22 mouse cellular contexts compared by ENCODE assay signal in the genomic region with DNA sequence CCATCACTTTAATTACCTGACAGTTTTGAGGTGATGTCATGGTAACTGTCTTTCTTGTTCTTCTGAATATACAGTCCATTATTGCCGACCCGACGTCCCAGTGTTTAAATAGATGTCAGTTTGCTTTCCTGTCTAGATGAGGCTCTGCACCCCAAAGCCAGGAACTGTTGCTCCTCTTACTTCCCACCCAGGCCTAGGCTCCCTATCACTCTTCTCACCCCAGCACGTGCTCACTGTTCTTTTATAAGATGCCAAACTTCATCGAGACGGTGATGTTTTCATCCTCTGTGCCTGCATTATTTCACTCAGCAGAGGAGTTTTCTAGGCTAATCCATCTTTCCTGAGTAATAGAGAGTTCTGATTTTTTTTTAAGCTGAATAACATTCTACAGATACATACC.
"Had no signal": no experiment of that assay in that cellular context is flagged by ENCODE, and none has a peak within 500 bp of the region (broad histone marks: within the 10 kb centered on the region; RNA-seq: fewer than 3 reads in every experiment).

No protein-coding gene starts in this region.

- H3K4me3 ChIP-seq: heart, adult 2 months; heart, embryonic 13.5 days; heart, embryonic 15.5 days; hindbrain, embryonic 13.5 days; hindbrain, embryonic 15.5 days; kidney, embryonic 15.5 days; limb, embryonic 10.5 days; limb, embryonic 12.5 days; liver, embryonic 13.5 days had no signal

- ATAC-seq: forebrain, postnatal 0 days; hindbrain, postnatal 0 days had no signal

- H3K4me1 ChIP-seq: limb, embryonic 10.5 days; limb, embryonic 12.5 days; liver, embryonic 13.5 days had no signal

- DNase-seq: forebrain, postnatal 0 days; gastrocnemius, postnatal 14 days; gastrocnemius, postnatal 36 days; heart, adult 11 months; heart, adult 2 months; heart, postnatal 14 days; heart, postnatal 36 days; kidney, adult 11 months; kidney, postnatal 14 days; layer of hippocampus, adult 9-11 months; layer of hippocampus, postnatal 36 days; liver, embryonic 13.5 days had no signal

- H3K9ac ChIP-seq: forebrain, postnatal 0 days; heart, embryonic 13.5 days; heart, embryonic 15.5 days; hindbrain, embryonic 13.5 days; hindbrain, embryonic 15.5 days; kidney, embryonic 15.5 days; limb, embryonic 12.5 days; liver, embryonic 13.5 days had no signal

- H3K27ac ChIP-seq: heart, adult 2 months; heart, embryonic 13.5 days; heart, embryonic 15.5 days; hindbrain, embryonic 13.5 days; hindbrain, embryonic 15.5 days; hindbrain, postnatal 0 days; kidney, embryonic 15.5 days; kidney, postnatal 0 days; limb, embryonic 10.5 days; limb, embryonic 12.5 days; liver, embryonic 13.5 days had no signal

- H3K27me3 ChIP-seq: heart, embryonic 13.5 days; heart, embryonic 15.5 days; hindbrain, embryonic 13.5 days; hindbrain, embryonic 15.5 days; kidney, embryonic 15.5 days; limb, embryonic 12.5 days; liver, embryonic 13.5 days had no signal

- H3K4me2 ChIP-seq: heart, embryonic 11.5 days; heart, embryonic 13.5 days; heart, embryonic 15.5 days; hindbrain, embryonic 13.5 days; hindbrain, embryonic 15.5 days; kidney, embryonic 15.5 days; limb, embryonic 12.5 days; liver, embryonic 13.5 days had no signal

- H3K36me3 ChIP-seq: heart, embryonic 13.5 days; heart, embryonic 15.5 days; hindbrain, embryonic 13.5 days; hindbrain, embryonic 15.5 days; kidney, embryonic 15.5 days; limb, embryonic 10.5 days; limb, embryonic 12.5 days; liver, embryonic 13.5 days had no signal

- H3K9me3 ChIP-seq: heart, embryonic 13.5 days; heart, embryonic 15.5 days; hindbrain, embryonic 13.5 days; hindbrain, embryonic 15.5 days; kidney, embryonic 15.5 days; limb, embryonic 10.5 days; limb, embryonic 12.5 days; liver, embryonic 13.5 days had no signal
